Mouse (Mus musculus) layer of hippocampus, adult 11-12 months (tissue): Measurements from ENCODE around the gene Sptan1.

Experiments
- DNase-seq: peaks from one replicate; pipeline ENCODE4 v3.0.0; 2022; ENCODE audit warnings: low spot score

Sptan1 gene

GRCm38 (mm10) chr2:30061215-30062166 is 96.1 kb downstream of the Sptan1 start:
- no peak for DNase-seq

GRCm38 (mm10) chr2:30062249-30063093 is 97.1 kb downstream of the Sptan1 start:
- DNase-seq = peak; percentile 39

GRCm38 (mm10) chr2:30063235-30063634 is 97.9 kb downstream of the Sptan1 start:
- DNase-seq = no peak

GRCm38 (mm10) chr2:30063791-30064190 is 98.4 kb downstream of the Sptan1 start:
- DNase-seq = no peak

GRCm38 (mm10) chr2:30064298-30064697 is 98.9 kb downstream of the Sptan1 start:
- DNase-seq = no peak

GRCm38 (mm10) chr2:30066046-30066901 is 100.9 kb downstream of the Sptan1 start:
- peak; percentile 92 for DNase-seq

- peak; percentile 33 for DNase-seq
These were observed 101.9 kb downstream of the Sptan1 start for GRCm38 (mm10) chr2:30067031-30067888.

GRCm38 (mm10) chr2:30067962-30068361 is 102.6 kb downstream of the Sptan1 start:
- no peak for DNase-seq

- DNase-seq = no peak
These were observed 107.5 kb downstream of the Sptan1 start for GRCm38 (mm10) chr2:30072875-30073274.

GRCm38 (mm10) chr2:30073285-30073684 is 107.9 kb downstream of the Sptan1 start:
- no peak for DNase-seq

GRCm38 (mm10) chr2:30075625-30076024 is 110.3 kb downstream of the Sptan1 start:
- no peak for DNase-seq

GRCm38 (mm10) chr2:30076439-30076838 is 111.1 kb downstream of the Sptan1 start:
- no peak for DNase-seq

- DNase-seq = no peak
These were observed 111.6 kb downstream of the Sptan1 start for GRCm38 (mm10) chr2:30076959-30077358.

GRCm38 (mm10) chr2:30077502-30078348 is 112.4 kb downstream of the Sptan1 start, which contains the start of gene Pkn3:
Gene Pkn3, plus strand, starts transcription at chr2:30077684.
- peak; percentile 77 for DNase-seq

GRCm38 (mm10) chr2:30078349-30078712 is 113.0 kb downstream of the Sptan1 start:
- DNase-seq = no peak

- DNase-seq = no peak
These were observed 113.4 kb downstream of the Sptan1 start for GRCm38 (mm10) chr2:30078760-30079159.

GRCm38 (mm10) chr2:30080181-30080800 is 114.9 kb downstream of the Sptan1 start:
- DNase-seq = no peak
